Mouse (Mus musculus) left cerebral cortex, postnatal 10 days (tissue): Measurements from ENCODE around the gene Sppl2a. TPM values are rescaled to one million over a fixed set of nuclear protein-coding genes. Genes with fewer than 3 reads are reported as not detected.
"Not testable (repeated sequence)": the region's sequence is repeated elsewhere in the genome, so short reads cannot be mapped to it uniquely, and the experiment has no call there.

Experiments used
- DNase-seq, 2 experiments: peaks; one replicate each; pipeline ENCODE4 v3.0.0; 2021 to 2022; ENCODE audit warnings: low spot score in 2 of 2, mixed read lengths in 1 of 2; ENCODE audit errors: extremely low spot score in 1 of 2
- intact Hi-C: fragments of 180-260 bp; cut with DNase I; formaldehyde crosslinking; loops from one replicate; pipeline ENCODE4 v1.15.1; 2025
- total RNA-seq, 2 experiments: library from RNA; stranded (reverse); gene quantifications; 2 replicates each; pipeline ENCODE4 v1.2.3; 2021

Gene Sppl2a
- total RNA-seq, result 10 to 100 TPM; 26.8 to 29.2 TPM

DNA sequence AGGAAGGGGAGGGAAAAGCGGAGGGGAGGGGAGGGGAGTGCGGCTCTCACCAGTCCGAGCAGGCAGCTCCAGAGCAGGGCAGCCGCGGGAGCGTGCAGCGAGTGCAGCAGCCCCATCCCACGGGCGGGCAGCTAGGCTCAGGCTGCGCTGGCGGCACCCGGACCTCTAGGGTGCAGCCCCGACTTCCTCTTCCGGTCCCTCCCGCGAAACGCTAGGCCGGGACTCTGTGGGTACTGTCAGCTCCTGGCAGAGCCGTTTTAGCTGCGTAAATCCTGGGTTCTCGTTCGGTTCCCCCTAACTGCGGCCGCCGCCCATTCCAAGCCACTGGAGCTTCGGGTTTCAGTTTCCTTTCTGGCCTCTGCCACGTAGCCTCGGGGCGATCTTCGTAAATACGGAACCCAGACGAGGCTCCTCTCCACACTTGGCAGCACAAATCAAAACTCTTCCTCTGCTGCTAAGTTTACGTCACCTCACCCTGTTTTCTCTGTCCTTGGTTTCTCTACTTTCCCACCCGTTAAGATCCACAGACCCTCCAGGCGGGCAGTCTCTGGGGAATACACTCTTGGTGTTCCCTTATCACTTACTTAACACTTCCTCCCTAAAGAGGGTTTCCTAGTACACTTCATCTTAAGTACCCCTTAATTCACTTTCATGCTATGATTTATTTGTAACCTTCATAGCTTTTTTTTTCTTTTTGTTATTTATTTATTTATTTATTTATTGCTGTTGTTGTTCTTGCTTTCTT is at the start of gene Sppl2a:
Gene Sppl2a, minus strand, starts transcription at position 339 of the 745 bp plus-strand sequence.
- peak; percentile 85 to 95 for DNase-seq
- intact Hi-C loops, result loop anchor here (2.0 to 5.0 kb wide), 3 partner anchors 56 to 76 kb away; partner anchors contain the start of genes Ap4e1 and Trpm7

DNA sequence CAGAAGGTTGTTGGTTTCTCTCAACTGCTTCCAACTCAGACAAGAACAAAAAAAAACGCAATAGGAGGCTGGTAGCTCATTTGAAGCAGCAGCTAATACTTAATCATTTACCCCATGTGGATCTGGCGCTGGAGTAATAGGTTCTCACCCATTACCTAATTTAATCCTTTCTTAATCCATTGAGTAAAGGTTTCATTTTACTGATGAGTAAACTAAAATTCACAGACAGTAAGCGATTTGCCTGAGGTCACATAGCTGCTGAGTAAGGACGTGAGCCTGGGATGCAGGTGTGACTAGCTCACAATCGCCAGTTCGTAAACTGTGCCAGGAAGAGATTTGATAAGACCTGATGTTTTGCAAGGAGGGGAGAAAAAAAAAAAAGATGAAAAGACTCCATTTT is 44.4 kb upstream of the Sppl2a start:
- intact Hi-C loops, result no loop called here
- DNase-seq, result no peak

- DNase-seq, result no peak
- intact Hi-C loops, result no loop called here
Measured at GRCm38 (mm10) chr2:126961696-126962095, 28.7 kb upstream of the Sppl2a start.

DNA sequence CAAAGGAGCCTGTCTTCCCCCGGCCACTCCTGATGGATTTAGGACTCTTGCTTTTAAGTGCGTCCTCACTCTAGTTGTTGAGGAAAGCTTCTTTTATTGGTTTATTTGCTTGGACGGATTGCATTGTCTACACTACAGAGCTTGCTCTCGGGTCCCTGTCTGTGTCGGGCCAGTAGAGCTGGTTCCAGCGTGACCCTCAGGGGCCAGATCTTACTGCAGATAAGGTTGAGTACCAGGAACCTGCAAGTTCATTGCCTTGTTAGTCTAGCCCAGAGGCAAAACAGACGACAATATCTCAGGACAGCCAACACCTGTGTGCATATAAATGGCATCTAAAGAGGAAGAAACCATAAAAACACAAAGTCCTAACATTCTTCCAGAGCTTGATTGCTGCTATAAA is 22.6 kb upstream of the Sppl2a start:
- DNase-seq, result no peak
- intact Hi-C loops, result no loop called here

GRCm38 (mm10) chr2:126951085-126951484 is 18.1 kb upstream of the Sppl2a start:
- intact Hi-C loops, result no loop called here
- no peak for DNase-seq

GRCm38 (mm10) chr2:126950453-126950852 is 17.4 kb upstream of the Sppl2a start:
- DNase-seq, result no peak
- intact Hi-C loops, result no loop called here

DNA sequence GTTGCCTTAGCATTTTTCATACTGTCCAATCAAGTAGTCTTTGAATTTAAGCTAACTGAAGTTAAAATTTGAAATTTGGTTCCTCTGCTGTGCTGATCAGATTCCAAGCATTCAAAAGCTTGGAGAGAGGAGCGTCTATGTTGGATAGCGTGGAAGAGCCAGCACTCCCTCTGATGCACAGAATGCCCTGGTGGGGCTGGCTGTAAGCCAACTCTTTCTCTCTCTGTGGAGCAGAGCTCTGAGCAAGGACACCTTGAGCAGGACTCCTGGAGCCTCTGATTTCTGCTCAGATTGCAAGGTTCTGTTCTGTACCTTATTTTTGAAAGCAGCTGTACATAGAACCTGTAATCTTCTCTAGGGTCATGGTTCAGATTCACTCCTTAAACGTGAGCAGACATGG is 16.8 kb upstream of the Sppl2a start:
- intact Hi-C loops, result loop anchor here (5.0 kb wide), 1 partner anchor 37 kb away; no protein-coding TSS in a partner anchor
- DNase-seq, result peak in 1 of 2 experiments; percentile 48

GRCm38 (mm10) chr2:126949297-126949696 is 16.3 kb upstream of the Sppl2a start:
- not testable (repeated sequence) for DNase-seq

DNA sequence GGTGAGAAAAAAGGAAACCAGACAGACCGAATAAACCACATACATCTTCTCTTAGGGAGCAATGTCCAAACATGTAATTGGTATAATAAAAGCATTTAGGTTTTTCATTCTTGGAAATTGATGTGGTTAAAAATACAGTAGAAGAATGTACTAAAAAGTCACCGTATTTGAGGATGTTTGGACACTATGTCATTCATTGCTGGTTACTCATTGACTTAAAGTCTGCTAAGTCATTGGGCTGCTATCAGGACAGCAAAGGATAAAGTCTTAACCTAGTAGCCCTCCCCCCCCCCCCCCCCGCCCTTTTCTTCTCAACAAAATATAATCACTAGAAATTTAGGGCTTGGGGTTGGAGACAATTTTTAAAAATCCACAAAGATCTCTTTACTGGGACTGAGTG is 15.2 kb upstream of the Sppl2a start:
- intact Hi-C loops, result loop anchor here (5.0 kb wide), 1 partner anchor 39 kb away; no protein-coding TSS in a partner anchor
- no peak for DNase-seq

More at GRCm38 (mm10) chr2:126949297-126949696, 16.3 kb upstream of the Sppl2a start:
- intact Hi-C loops, result loop anchor here (5.0 kb wide), 1 partner anchor 38 kb away; no protein-coding TSS in a partner anchor

DNA sequence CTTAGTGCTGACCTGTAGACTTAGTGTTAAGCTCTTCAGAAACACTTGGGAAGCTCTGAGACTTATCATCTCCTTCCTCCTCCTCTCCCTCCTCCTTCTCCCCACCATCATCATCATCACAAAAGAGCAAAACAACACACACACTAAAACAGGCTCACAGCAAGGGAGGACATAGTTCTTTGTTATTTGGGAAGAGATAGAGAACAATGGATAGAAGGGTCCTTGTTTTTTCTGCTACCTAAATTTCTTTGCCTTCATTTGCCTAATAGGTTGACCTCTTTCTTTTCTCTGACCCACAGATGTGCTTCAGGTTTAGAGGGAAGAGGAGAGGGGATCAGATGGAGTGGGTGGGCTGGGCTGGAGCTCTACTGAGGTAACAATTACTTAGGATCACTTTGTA is 14.6 kb upstream of the Sppl2a start:
- intact Hi-C loops, result loop anchor here (5.0 kb wide), 1 partner anchor 40 kb away; no protein-coding TSS in a partner anchor
- no peak for DNase-seq

- intact Hi-C loops, result no loop called here
Measured at GRCm38 (mm10) chr2:126943211-126943610, 10.2 kb upstream of the Sppl2a start.

GRCm38 (mm10) chr2:126940314-126940866 is 7.4 kb upstream of the Sppl2a start:
- DNase-seq, result no peak
- intact Hi-C loops, result no loop called here

More at GRCm38 (mm10) chr2:126943211-126943610, 10.2 kb upstream of the Sppl2a start:
- no peak for DNase-seq

DNA sequence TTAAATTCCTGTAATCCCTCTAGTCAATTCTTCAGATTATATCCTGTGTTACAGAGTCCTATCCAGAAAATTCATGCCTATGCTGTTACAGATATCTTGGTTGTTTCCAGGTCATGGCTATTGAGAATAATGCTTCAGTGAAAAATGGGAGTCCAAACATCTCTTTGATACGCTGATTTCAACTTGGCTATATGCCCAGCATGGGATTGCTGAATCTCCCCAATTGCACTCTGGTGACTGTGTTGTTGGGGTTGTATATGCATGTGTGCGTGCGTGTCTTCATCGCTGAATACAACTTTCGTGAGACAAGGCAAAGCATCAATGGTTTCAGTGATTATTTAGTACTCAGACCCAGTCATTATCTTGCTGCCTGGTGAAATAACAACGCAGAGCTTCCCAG is 5.0 kb upstream of the Sppl2a start:
- intact Hi-C loops, result no loop called here
- no peak for DNase-seq

- intact Hi-C loops, result loop anchor here (2.0 to 5.0 kb wide), 3 partner anchors 57 to 75 kb away; partner anchors contain the start of genes Ap4e1 and Trpm7
- DNase-seq, result no peak
Measured at GRCm38 (mm10) chr2:126933921-126934320, 886 bp upstream of the Sppl2a start.

DNA sequence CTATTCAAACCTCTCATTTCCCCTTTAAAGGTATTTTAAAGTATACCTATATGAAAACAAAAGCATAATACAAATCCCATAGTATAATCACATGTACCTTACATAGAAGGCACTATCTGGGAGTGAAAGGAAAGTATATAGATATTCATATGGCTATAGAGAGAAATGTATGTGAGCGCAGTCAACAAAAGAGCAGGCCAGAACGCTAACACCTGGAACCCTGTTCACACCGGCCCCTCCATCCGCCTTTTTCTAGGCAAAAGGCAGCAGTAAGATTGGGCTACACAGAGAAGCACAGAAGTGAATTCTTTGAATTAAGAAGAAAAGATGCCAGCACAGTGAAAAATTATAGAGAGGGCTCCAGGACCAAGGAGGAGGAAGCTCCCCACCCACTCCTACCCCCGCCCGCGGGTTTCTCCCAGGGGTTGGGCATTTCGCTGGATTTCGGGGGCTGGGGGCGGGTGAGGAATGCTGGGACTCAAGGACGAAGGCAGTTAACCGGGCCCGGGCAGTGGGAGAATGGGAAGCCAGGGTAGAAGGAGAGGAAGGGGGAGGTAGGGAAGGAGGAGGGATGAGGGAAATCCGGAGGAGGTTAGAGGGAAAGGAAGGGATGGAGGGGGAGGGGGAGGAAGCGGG is 656 bp downstream of the Sppl2a start:
- intact Hi-C loops, result loop anchor here (2.0 to 5.0 kb wide), 3 partner anchors 56 to 76 kb away; partner anchors contain the start of genes Ap4e1 and Trpm7
- DNase-seq, result peak in 1 of 2 experiments; percentile 79

GRCm38 (mm10) chr2:126931784-126932183 is 1.3 kb downstream of the Sppl2a start:
- intact Hi-C loops, result loop anchor here (2.0 to 5.0 kb wide), 3 partner anchors 55 to 77 kb away; partner anchors contain the start of genes Ap4e1 and Trpm7
- DNase-seq, result no peak

DNA sequence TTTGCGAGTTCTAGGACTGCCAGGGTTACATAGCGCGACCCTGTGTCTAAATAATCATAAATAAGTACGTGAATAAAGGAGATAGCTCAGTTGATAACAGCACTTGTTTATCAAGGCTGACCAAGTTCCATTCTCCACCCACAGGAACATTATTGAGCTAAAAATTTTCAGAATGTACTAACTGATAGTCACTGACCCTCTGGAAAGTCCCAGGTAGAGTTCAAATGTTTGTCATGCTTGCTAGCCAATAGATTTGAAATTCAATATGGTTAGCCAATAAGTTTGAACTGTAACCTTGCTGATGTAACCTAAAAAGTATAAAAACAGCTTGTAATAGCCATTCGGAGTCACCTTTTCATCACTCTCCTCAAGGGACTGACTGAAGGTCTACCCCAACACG is 4.4 kb downstream of the Sppl2a start:
- DNase-seq, result no peak

GRCm38 (mm10) chr2:126920358-126921060 is 12.5 kb downstream of the Sppl2a start:
- DNase-seq, result no peak
- intact Hi-C loops, result loop anchor here (5.0 to 10.0 kb wide), 2 partner anchors 176 to 292 kb away; no protein-coding TSS in a partner anchor

More for the DNA sequence above, 4.4 kb downstream of the Sppl2a start:
- intact Hi-C loops, result loop anchor here (10.0 kb wide), 1 partner anchor 184 kb away; no protein-coding TSS in a partner anchor
